Mouse (Mus musculus): Measurements from ENCODE around the gene Nmb.
"Not testable (repeated sequence)": the region's sequence is repeated elsewhere in the genome, so short reads cannot be mapped to it uniquely, and the experiment has no call there.

Nmb gene

DNA sequence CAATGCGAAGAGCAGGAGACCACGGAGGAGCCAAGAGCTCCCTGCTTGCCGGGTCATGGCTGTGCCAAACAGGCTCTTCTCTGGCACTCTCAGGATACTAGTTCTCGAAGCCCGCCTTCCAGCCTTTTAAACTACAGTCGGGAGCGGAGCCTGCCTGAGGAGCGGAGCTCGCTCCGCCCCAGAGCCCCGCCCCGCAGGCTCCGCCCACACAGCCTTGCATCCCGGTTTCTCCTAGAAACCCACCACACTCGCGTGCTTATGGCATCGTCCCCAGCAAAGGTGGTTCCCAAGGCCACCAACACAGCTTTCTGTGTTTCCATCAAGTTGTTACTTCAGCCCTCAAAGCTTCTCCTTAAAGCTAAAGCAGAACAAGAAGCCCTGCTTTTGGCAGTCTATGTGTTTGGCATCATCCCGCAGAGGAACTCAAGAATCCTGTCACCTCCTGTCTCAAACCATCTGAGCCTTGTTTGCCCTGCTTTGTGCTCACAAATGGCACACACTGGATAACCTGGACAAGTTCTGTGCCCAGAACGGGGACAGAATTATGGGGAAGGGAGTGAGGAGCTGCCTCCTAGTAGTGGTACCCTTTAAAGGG lies at the start of gene Nmb:
TSS of gene Nmb (minus strand) at position 156 of the 595 bp plus-strand sequence.
- DNase-seq (ENCODE audit: inconsistent age in 2 of 2, low spot score in 1 of 2), result peak; percentile 76 to 89

DNA sequence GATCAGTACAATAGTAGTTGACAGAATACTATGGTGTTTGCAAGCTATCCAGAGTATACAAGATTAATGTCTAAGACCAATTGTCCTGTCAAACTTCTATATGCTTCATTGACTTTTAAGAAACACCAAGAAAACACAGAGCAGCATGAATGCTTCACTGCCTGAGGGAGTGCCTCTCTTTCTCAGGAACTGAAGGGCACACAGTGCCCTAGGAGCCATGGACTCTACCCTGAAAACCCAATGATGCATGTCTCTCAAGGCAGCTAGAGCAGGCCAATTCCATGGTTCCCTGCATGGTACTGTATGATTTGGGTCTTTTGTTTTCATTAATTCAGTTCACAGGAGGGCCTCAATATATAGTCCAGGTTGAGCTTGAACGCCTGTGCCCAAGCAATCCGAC lies 49.4 kb upstream of the Nmb start:
- DNase-seq (ENCODE audit: inconsistent age in 2 of 2, low spot score in 1 of 2), result no peak

DNA sequence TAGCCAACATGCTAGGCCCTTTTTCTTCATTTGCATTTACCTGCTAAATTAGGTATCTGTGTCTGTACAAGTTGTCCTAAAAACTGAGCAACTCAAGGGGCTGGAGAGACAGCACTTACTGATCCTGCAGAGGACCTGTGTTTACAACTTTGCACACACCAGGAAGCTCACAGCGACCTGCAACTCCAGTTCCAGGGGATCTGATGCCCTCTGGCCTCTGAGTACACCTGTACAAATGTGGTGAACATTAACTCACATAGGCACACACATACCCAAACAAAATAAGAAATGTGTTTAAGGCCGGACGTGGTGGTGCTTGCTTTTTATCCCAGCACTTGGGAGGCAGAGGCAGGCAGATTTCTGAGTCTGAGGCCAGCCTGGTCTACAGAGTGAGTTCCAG lies 47.3 kb upstream of the Nmb start:
- DNase-seq (ENCODE audit: inconsistent age in 2 of 2, low spot score in 1 of 2), result no peak

DNA sequence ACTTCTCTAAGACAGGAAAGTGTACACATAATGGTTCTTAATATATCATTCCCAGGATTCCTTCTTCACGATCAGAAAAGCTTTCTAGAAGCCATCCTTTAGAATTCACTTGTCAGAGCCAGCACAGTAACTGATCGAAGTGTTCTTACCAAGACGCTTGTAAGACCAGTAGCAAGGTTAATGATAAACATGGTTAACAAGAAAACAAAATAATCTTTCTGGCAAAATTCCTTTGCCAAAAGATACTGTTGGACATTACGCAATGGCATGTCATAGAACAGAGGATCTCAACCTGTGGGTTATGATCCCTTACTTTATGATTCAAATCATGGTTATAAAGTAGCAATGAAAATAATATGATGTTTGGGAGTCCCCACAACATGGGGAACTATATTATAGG lies 46.6 kb upstream of the Nmb start:
- DNase-seq (ENCODE audit: inconsistent age in 2 of 2, low spot score in 1 of 2), result no peak

DNA sequence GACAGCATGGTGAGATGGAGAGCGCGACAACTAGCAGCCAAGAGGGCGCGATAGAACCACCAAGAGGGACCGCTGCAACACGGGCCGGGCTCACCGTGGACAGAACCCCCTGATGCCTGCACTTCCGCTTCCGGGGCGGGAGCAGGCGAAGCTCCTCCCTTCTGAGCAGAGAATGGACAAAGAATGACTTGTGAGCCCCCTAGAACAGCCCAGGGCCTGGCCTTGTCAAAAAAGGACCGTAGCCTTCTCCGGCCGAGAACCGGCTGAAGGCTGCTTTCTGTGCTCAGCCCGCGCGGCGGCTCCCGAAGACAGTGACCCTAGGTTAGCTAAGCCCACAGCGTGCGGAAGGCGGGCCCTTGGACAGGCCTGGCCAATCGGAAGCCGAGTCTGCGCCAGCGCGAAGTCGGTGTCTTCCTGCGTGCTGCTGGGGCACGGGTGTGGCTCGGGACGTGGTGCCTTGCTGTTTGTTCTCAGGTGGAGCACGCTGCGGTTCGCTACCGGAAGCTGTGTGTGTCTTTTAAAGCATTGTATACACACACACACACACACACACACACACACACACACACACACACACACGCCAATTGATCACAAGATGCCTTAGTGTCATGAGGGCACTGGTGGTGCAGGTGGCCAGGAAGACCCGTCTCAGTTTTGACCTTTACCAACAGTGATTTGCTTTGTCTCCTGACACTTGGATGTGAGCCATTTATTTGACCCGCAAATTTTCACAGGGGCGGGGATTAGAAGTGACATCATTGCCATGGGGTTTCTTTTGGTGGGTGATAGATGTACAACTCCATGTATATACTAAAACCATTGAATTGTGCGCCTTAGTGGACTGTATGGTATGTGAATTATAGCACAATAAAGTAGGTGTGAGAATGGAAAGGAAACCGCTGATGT lies 42.8 kb upstream of the Nmb start, which contains the start of gene Sec11a:
TSS of gene Sec11a (minus strand) at position 336 of the 906 bp plus-strand sequence.
- peak; percentile 95 to 99 for DNase-seq (ENCODE audit: inconsistent age in 2 of 2, low spot score in 1 of 2)

DNA sequence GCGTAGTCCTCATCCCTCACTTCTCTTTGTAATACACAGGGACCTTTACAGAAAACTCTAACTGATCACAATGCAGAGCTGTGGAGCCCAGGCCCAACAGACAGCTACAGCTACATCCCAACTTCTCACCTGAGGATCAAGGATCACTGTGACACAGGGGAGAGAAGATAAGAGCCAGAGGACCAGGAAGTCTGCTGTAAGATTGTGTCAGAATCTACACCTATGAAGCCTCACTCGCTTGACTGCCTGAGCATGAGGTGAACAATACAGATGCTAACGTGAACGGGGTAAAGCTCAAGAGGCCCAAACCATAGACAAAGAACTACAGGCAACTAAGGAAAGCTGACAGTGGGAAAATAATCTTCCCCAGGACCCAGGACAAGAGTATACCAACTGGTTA lies 34.9 kb upstream of the Nmb start:
- no peak for DNase-seq (ENCODE audit: inconsistent age in 2 of 2, low spot score in 1 of 2)

DNA sequence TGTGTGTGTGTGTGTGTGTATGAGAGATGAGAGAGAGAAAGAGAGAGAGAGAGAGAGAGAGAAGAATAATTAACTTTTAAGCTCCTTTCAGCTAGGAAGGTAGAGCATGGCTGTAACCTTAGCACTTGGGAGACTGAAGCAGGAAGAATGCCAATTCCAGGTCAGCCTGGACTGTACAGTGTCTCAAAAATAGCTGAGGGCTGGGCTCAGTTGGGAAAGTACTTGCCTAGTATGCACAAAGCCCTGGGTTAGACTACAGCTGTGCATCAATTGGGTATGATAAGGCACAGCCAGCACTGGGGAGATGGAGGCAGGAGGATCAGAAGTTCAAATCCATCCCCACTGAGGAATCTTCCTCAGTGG lies 32.4 kb upstream of the Nmb start:
- DNase-seq (ENCODE audit: inconsistent age in 2 of 2, low spot score in 1 of 2), result not testable (repeated sequence)

DNA sequence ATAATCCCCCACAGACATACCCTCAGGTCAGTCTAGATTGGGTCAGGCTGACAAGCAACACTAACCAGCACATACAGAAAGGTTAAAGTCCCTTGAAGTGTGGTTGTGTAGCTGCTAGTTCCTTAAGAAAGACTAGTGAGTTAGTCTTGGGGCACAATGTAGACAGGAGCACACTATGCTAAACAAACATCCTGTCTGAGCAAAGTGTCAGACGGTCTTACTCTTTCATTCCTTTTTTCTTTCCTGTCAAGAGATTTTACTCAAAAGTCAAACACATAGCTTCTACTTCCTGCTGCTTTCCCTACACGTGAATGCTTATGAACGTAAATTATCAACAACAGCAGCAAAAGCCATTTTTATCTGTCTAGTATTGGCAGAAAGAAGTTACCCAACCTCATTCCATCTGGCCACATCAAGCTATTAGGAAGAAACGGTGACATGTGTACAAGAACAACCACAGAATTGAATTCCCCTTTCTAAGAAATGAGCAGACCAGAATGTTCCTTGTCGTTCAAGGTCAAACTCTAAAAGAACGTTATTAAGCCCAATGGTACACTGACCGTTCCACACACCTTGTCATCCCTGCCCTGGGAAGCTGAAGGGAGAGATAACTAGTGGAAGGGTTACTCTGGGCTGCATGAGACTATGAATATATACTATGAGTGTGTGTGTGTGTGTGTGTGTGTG lies 31.9 kb upstream of the Nmb start:
- peak in 1 of 2 experiments; percentile 22 for DNase-seq (ENCODE audit: inconsistent age in 2 of 2, low spot score in 1 of 2)

DNA sequence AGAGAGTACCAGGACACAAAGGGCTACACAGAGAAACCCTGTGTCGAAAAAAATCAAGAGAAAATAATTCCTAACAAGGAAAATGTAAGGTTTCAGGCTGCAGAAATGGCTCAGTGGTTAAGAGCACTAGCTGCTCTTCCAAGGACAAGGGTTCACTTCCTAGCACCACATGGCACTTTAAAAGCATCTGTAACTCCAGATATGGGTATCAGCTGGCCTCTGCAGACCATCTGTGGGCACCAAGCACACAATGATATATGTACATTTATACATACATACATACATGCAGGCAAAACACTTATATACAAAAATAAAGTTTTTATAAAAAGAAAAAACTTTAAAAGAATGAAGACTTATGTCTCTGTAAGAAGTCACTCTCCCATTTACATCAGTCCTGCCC lies 31.0 kb upstream of the Nmb start:
- no peak for DNase-seq (ENCODE audit: inconsistent age in 2 of 2, low spot score in 1 of 2)

DNA sequence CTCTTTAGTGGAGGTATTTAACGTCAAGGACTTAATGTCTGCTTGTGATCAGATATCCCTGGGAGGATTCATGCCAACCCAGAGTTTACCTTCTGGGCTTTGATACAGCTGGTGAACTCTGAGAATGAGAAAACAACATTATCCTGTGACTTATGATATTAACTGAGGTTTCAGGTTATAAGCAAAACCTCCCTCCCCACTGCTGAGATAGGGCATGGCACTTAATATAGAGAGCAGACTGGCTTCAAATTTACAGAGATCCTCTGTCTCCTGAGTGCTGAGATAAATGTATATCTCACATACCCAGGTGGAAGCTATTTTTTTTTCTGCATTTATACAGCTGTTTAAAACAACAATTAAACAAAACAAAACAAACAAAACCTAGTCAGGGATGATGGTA lies 27.9 kb upstream of the Nmb start:
- no peak for DNase-seq (ENCODE audit: inconsistent age in 2 of 2, low spot score in 1 of 2)

DNA sequence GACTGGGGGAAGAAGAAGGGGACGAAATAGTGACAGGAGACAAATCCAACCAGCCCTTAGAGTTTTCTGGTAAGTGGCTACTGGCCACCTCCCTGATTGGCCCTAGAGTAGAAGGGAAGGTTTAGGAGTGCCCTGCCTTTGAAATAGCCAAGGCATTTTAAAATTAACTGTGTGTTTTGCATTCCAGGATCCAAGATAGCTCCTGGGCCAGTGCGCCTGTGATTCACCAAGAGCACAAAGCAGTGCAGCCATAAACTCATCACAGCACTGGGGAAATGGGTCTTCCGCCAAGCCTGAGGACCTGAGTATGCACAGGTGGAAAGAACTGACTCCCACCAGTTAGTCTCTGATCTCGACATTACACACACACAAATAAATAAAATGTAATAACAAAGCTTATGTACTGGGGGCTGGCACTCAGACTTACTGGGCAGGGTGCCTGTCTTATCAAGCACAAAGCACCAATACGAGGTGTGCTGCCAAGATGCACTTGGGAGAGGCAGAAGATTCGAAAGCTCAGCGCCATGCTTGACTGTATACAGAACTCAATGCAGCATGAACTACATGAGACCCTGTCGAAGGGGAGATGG lies 26.8 kb upstream of the Nmb start:
- DNase-seq (ENCODE audit: inconsistent age in 2 of 2, low spot score in 1 of 2), result no peak

DNA sequence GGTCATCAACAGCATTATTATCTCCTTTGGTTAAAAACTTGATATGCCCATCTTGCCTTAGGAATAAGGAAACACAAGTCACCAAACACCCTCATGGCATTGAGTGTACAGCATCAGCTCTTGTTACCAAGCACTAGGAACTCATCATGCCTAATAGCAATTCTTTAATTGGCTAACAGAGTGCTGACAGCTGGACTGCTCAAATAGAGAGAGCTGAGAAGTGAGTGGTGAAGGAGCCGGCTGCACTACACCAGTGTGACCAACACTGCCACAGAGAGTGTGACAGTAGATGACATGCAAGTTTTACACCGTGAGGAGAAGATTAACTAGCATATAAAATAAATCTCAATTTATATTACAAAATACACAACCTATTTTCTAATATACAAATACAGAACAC lies 18.3 kb upstream of the Nmb start:
- DNase-seq (ENCODE audit: inconsistent age in 2 of 2, low spot score in 1 of 2), result no peak

DNA sequence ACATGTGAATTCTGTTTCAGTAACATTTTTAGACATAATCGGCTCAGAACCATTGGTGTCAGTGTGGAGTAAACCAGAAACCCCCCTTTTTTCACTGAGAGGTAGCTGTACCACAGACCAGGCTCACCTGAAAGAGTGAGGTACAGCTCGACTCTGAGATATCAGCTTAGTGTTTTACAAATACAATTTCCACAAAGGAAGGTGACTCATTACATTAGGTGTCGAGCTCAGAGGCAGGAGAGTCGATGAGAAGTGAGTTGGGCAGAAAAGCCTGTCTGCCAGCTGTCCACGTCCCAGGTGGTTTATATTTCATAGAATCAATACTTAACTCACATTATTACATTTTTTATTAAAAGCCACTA lies 14.8 kb upstream of the Nmb start:
- no peak for DNase-seq (ENCODE audit: inconsistent age in 2 of 2, low spot score in 1 of 2)

DNA sequence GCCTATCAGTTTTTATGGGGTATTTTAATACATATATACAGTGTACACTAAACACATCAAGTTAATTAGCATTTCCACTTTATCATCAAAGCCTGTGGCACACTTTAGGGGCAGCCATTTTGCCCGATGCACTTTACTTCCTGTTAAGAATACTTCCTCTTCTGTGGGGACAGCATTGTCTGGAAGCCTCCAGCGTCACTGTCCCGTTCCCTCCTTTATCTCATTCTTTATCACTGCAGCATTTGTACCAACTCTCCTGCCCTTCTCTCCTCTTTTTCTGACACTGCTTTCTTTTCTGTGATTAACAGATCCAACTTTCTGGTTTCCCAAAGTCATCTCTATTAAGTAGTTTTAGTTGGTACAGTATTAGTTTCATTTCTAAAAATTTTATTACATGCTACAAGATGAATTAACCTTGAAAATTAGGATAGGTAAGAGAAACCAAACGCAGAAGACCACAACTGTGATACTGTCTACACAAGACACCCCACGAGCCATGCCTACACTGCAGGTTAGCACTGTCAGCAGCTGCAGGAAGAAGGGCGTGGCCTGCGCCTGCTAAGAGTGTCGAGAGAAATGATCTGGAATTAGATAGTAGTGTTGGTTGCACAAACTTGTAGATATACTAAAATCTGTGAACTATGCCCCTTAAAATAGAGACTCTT lies 14.2 kb upstream of the Nmb start:
- DNase-seq (ENCODE audit: inconsistent age in 2 of 2, low spot score in 1 of 2), result no peak

DNA sequence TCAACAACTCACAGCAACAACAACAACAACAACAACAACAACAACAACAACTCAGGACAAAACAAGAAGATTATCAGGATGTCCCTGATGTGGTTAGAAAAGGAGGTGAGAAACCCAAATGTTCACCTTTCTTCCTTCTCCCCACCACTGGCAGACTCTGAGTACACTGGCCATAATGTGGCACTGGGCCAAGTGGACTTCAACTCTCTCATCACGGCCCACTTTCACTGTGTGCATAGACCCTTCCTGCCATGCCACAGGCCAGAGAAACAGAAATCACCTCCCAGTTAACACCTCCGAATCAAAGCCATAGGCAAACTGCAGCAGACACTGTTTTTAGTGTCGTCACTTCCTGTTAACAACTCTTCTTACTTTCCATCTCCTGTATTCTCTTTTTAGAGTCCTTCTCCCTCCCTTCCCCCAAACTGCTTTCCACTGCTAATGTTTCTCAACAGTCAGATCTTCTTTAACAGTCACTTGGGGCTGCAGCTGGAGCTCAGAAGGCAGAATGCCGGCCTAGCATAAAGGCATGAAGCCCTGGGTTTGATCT lies 13.1 kb upstream of the Nmb start:
- DNase-seq (ENCODE audit: inconsistent age in 2 of 2, low spot score in 1 of 2), result no peak

DNA sequence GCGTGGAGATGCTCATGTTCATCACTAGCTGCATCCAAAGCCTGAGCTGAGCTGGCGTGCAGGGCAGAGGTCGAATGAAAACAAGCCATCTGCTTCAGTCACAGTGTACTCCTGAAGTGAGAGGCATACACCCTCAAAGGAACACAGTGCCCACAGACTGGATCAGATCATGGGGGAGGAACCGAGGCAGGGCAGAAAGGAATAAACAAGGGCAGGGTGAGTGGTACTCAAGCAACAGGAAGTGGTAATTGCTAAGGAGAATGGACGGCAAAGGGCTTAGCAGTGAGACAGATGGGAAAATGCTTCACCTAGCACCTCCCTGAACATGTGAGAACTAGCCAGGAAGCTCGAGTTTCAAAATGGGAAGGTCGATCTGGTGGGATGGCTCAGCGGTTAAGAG lies 7.6 kb upstream of the Nmb start:
- no peak for DNase-seq (ENCODE audit: inconsistent age in 2 of 2, low spot score in 1 of 2)

DNA sequence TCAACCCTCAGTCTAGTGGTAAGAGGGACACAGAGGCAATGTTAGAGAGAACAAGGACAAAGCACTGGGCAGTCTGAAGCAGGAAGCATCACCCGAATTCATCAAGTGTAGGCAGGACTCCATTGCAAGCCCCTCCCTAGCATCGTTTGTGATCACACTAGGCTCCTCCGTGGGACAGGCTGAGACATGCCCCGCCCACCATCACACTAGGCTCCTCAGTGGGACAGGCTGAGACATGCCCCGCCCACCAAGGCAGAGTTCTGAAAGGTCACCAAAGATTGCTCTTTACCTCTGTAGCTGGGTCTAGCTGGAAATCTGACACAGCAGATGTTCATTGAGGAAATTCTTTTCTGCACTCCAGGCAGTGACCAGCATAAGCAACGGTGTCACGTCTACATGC lies 6.2 kb upstream of the Nmb start:
- DNase-seq (ENCODE audit: inconsistent age in 2 of 2, low spot score in 1 of 2), result no peak

DNA sequence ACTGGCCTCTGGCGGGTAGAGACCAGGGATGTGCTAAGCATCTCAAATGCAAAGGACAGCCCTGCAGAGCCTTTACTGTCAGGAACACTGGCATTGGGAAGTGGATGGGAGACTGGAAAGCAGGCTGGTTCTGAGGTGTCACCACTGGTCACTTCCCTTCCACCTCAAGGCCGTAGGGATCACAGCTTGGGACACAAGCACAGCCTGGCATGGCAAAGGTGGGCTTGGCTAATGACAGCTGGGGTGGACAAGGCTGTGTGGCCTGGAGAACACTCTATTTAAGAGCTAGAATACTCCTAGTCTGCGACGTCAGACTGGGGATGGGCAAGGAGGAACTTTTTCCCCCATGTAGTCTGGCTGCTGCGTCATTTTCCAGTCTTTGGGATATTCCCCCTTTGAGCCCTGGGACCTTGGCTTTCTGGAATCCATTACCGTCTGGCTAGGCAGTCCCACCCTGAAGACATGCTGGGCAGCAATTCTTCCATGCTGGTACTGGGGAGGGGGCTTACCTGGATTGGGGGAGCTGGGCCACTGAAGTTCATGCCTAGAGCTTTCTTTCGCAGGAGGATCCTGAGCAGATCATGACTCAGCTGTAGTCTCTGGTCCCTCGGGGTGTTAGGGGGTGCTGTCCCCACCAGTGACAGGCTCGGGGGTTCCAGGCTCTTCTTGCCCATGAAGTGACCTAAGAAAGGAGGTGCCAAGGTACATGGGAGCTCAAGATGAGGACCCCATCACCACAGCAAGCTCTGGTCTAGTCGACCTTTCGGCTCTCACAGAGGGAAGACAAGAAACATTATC lies 1.1 kb downstream of the Nmb start:
- DNase-seq (ENCODE audit: inconsistent age in 2 of 2, low spot score in 1 of 2), result no peak

DNA sequence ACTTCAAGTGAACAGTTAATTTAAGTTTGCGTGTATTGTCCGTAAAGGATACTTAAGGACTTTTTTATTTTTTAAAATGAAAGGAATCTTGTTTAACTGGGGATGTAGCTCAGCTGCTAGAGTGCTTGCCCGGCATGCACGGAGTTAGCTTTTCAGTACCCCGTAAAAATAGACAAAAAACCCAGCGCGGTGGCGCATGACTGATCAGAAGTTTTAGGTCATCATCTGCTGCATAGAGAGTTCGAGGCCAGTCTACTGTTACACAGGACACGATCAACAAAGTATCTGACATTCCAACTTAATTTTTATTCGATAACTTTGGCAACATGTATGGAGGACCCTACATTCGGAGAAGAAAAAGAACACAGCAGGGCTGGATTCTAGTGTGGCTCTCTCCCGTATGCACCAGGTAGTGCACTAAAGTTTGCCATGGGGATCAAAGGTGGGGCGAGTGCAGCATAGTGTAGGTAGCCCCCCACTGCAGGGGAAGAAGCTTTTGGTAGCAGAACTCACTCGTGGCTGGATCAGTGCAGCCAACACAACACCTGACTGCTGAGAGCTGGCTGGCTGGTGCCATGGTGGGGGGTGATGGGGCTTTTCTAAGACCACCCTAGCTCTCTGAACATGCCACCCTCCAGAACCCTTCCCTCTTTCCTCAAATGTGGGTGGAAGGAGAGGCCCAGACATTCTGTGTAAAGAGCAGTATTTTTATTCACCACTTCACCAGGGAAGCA lies 3.2 kb downstream of the Nmb start:
- DNase-seq (ENCODE audit: inconsistent age in 2 of 2, low spot score in 1 of 2), result no peak

Data from adrenal gland, adult (tissue).